Mouse (Mus musculus): Measurements from ENCODE around the gene Oas1h. TPM values are rescaled to one million over a fixed set of nuclear protein-coding genes. Genes with fewer than 3 reads are reported as not detected.
"Not testable (repeated sequence)": the region's sequence is repeated elsewhere in the genome, so short reads cannot be mapped to it uniquely, and the experiment has no call there.

The Oas1h gene
- polyA plus RNA-seq, 1 experiment from 2014 or later, result 0.52 TPM

GRCm38 (mm10) chr5:120881681-120882080 is 20.5 kb downstream of the Oas1h start:
- DNase-seq (ENCODE audit: low spot score), result not testable (repeated sequence)

- DNase-seq (ENCODE audit: low spot score), result not testable (repeated sequence)
Measured at GRCm38 (mm10) chr5:120887413-120887812, 26.2 kb downstream of the Oas1h start, which contains the start of gene Oas1g. Gene Oas1g, minus strand, starts transcription at chr5:120887613.

GRCm38 (mm10) chr5:120887831-120888230 is 26.6 kb downstream of the Oas1h start:
- DNase-seq (ENCODE audit: low spot score), result no peak

GRCm38 (mm10) chr5:120888294-120888815 is 27.1 kb downstream of the Oas1h start:
- DNase-seq (ENCODE audit: low spot score), result not testable (repeated sequence)

GRCm38 (mm10) chr5:120890026-120890425 is 28.8 kb downstream of the Oas1h start:
- no peak for DNase-seq (ENCODE audit: low spot score)

GRCm38 (mm10) chr5:120890991-120891390 is 29.8 kb downstream of the Oas1h start:
- DNase-seq (ENCODE audit: low spot score), result no peak

- DNase-seq (ENCODE audit: low spot score), result not testable (repeated sequence)
Measured at GRCm38 (mm10) chr5:120891566-120892242, 30.5 kb downstream of the Oas1h start.

GRCm38 (mm10) chr5:120892243-120892660 is 31.0 kb downstream of the Oas1h start:
- DNase-seq (ENCODE audit: low spot score), result no peak

GRCm38 (mm10) chr5:120893866-120894265 is 32.6 kb downstream of the Oas1h start:
- DNase-seq (ENCODE audit: low spot score), result not testable (repeated sequence)

GRCm38 (mm10) chr5:120894692-120895091 is 33.5 kb downstream of the Oas1h start:
- not testable (repeated sequence) for DNase-seq (ENCODE audit: low spot score)

GRCm38 (mm10) chr5:120895231-120895900 is 34.1 kb downstream of the Oas1h start:
- DNase-seq (ENCODE audit: low spot score), result no peak

- DNase-seq (ENCODE audit: low spot score), result no peak
Measured at GRCm38 (mm10) chr5:120898307-120898706, 37.1 kb downstream of the Oas1h start.

- no peak for DNase-seq (ENCODE audit: low spot score)
Measured at GRCm38 (mm10) chr5:120898726-120899125, 37.5 kb downstream of the Oas1h start.

GRCm38 (mm10) chr5:120900666-120901065 is 39.4 kb downstream of the Oas1h start:
- no peak for DNase-seq (ENCODE audit: low spot score)

GRCm38 (mm10) chr5:120902056-120902455 is 40.8 kb downstream of the Oas1h start:
- DNase-seq (ENCODE audit: low spot score), result no peak

GRCm38 (mm10) chr5:120906791-120907733 is 45.8 kb downstream of the Oas1h start, which contains the start of gene Oas1a:
Gene Oas1a, minus strand, starts transcription at chr5:120907521.
- DNase-seq (ENCODE audit: low spot score), result not testable (repeated sequence)

GRCm38 (mm10) chr5:120908196-120908920 is 47.1 kb downstream of the Oas1h start:
- DNase-seq (ENCODE audit: low spot score), result no peak

GRCm38 (mm10) chr5:120914204-120914603 is 53.0 kb downstream of the Oas1h start, which contains the start of gene Oas1d:
Gene Oas1d, plus strand, starts transcription at chr5:120914536.
- DNase-seq (ENCODE audit: low spot score), result not testable (repeated sequence)

GRCm38 (mm10) chr5:120919156-120919935 is 58.1 kb downstream of the Oas1h start:
- DNase-seq (ENCODE audit: low spot score), result not testable (repeated sequence)

GRCm38 (mm10) chr5:120920296-120920695 is 59.1 kb downstream of the Oas1h start:
- DNase-seq (ENCODE audit: low spot score), result no peak

Data from thymus, postnatal 0 days (tissue).